Mouse (Mus musculus): ENCODE measurements at regions not wholly inside any gene's neighbourhood (a gene's known extent, or its start where the extent isn't known, plus 50 kb on each side); places are given as distances from the start of the nearest gene placed in this dataset.
A peak's percentile ranks its signal among the peaks of the same experiment; 100 is the strongest.

DNA sequence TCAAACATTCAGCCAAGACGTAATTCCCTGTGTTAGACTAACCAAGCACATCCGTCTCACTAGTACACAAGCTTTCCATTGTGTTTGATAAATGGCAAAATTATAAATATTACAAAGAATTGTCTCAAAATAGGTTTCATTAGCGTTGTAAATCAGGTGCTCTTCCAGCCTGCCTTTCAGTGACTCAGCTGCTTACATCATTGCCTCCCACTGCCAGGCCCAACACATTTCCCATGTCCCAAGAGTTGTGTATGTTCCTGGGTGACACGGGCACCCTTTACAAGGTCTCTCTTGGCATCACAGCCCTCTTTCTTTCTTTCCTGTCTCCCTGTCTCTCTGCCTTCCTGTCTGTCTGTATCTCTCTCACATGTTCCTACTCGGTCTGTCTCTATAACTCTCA is 189.5 kb upstream of the Afdn start:
- no peak for ATAC-seq (ENCODE audit: insufficient read depth, low read depth)
- 81% methylated on average over 5 of the region's 5 CpGs for WGBS
- Histone ChIP-seq H3K4me2 (ENCODE audit: low read depth, low read length) (no peak overlapping the region), H3K4me1 (ENCODE audit: control insufficient read depth, insufficient read depth) (0 out of 2 replicates have a peak, but pooled peaks cover 9% of the 10 kb centered on the region), H3K27me3 (ENCODE audit: control insufficient read depth, insufficient read depth, low read length) (no peaks in the 10 kb centered on the region), H3K4me3 (ENCODE audit: low read depth, low read length) (no peak overlapping the region), H3K9ac (replicated peaks; ENCODE audit: low read depth, low read length) (no peak overlapping the region), H3K36me3 (replicated peaks; ENCODE audit: control insufficient read depth, insufficient read depth, low read length) (no peaks in the 10 kb centered on the region), H3K27ac (ENCODE audit: low read depth) (no peak overlapping the region), H3K9me3 (replicated peaks; ENCODE audit: control insufficient read depth, low read length) (no peaks in the 10 kb centered on the region)
- no peak for TF ChIP-seq EP300 (IDR thresholded peaks at IDR 0.05; ENCODE audit: low read depth)
- no peak for TF ChIP-seq CTCF (IDR thresholded peaks at IDR 0.05; ENCODE audit: low read depth)
- no peak for DNase-seq (ENCODE audit: low spot score)

DNA sequence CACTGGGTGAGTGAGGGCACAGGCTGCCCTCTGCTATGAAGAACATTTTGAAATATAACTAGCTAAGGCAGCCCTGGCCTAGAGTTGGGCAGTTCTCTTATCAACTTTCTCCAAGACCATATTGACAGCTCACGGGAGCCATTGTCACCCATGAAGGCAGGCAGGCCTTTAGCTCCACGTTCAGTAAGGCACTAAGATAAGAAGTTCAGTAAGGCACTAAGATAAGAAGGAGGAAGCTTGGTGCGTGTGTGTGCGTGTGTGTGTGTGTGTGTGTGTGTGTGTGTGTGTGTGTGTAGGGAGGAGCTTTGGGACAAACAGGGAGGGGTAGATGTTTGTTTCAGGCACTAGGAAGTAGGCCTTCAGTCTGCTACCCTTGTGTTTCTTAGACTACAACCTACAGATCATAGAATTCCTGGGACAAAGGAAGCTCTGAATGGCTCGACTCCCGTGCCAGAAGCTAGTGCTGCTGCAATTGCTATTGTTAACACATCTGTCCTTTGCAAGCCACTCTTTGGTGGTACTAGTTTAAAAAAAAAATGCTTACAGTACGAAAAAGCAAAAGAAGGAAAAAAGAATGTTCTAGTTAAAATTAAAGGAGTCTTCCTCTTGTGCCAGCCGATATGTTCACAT is 188.0 kb upstream of the Afdn start:
- Histone ChIP-seq H3K9me3 (replicated peaks; ENCODE audit: control insufficient read depth, low read length) (no peaks in the 10 kb centered on the region), H3K4me3 (ENCODE audit: low read depth, low read length) (no peak overlapping the region), H3K27ac (ENCODE audit: low read depth) (peak overlapping the region; percentile 13; the same call in 1 of the 2 replicates), H3K9ac (replicated peaks; ENCODE audit: low read depth, low read length) (no peak overlapping the region), H3K36me3 (replicated peaks; ENCODE audit: control insufficient read depth, insufficient read depth, low read length) (no peaks in the 10 kb centered on the region), H3K4me1 (ENCODE audit: control insufficient read depth, insufficient read depth) (0 out of 2 replicates have a peak, but pooled peaks cover 9% of the 10 kb centered on the region), H3K27me3 (ENCODE audit: control insufficient read depth, insufficient read depth, low read length) (no peaks in the 10 kb centered on the region), H3K4me2 (ENCODE audit: low read depth, low read length) (no peak overlapping the region)
- TF ChIP-seq CTCF (IDR thresholded peaks at IDR 0.05; ENCODE audit: low read depth) (no peak), EP300 (IDR thresholded peaks at IDR 0.05; ENCODE audit: low read depth) (no peak)
- ATAC-seq (ENCODE audit: insufficient read depth, low read depth): no peak
- DNase-seq (ENCODE audit: low spot score): no peak
- WGBS: 32% methylated on average over 8 of the region's 8 CpGs

DNA sequence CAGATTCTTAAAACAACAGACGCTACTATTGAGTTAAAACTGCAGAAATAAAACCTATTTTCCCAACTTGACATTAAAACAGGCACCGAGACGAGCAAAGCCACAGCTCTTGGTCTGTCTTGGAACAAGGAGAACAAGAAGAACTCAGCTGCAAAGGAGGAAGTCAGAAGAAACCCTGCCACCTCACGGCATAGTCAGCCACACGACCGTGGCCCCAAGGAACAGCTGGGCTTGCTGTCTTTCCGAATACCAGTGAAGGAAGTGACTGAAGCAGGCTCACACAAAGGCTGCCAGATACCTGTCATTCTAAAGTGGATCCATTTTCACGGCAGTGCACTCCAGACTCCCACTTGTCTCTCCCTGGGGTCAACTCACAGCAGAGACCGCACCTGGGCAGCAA is 187.3 kb upstream of the Afdn start:
- Histone ChIP-seq H3K27ac (ENCODE audit: low read depth) (no peak overlapping the region), H3K4me2 (ENCODE audit: low read depth, low read length) (no peak overlapping the region), H3K36me3 (replicated peaks; ENCODE audit: control insufficient read depth, insufficient read depth, low read length) (no peaks in the 10 kb centered on the region), H3K9me3 (replicated peaks; ENCODE audit: control insufficient read depth, low read length) (no peaks in the 10 kb centered on the region), H3K9ac (replicated peaks; ENCODE audit: low read depth, low read length) (no peak overlapping the region), H3K27me3 (ENCODE audit: control insufficient read depth, insufficient read depth, low read length) (no peaks in the 10 kb centered on the region), H3K4me1 (ENCODE audit: control insufficient read depth, insufficient read depth) (0 out of 2 replicates have a peak, but pooled peaks cover 9% of the 10 kb centered on the region), H3K4me3 (ENCODE audit: low read depth, low read length) (no peak overlapping the region)
- no peak for TF ChIP-seq CTCF (IDR thresholded peaks at IDR 0.05; ENCODE audit: low read depth)
- TF ChIP-seq EP300 (IDR thresholded peaks at IDR 0.05; ENCODE audit: low read depth): no peak
- 52% methylated on average over 9 of the region's 9 CpGs for WGBS
- DNase-seq (ENCODE audit: low spot score) (no peak), ATAC-seq (ENCODE audit: insufficient read depth, low read depth) (no peak)

DNA sequence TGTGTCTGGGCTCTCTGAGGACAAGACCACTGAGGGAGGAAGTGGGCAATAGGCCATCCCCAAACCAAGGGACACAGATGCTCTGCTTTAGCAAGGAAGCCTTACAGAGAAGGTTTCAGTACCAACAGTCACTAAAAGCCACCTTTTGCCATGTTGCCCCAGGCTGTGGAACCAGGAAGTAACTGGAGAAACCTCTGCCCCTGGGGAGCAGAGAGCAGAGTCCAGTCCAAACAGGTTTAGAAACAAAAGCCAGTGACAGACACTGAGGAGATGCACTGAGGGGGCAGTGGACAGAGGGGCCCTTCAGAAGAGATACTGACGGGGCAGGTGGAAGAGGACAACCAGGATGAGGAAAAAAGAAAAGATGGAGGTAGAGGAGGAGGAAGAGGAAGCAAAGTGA is 186.2 kb upstream of the Afdn start:
- H3K4me3 ChIP-seq (ENCODE audit: low read depth, low read length): no peak overlapping the region
- no peaks in the 10 kb centered on the region for H3K36me3 ChIP-seq (replicated peaks; ENCODE audit: control insufficient read depth, insufficient read depth, low read length)
- DNase-seq (ENCODE audit: low spot score): no peak
- H3K4me1 ChIP-seq (ENCODE audit: control insufficient read depth, insufficient read depth): 0 out of 2 replicates have a peak, but pooled peaks cover 9% of the 10 kb centered on the region
- 88% methylated on average over 1 of the region's 1 CpGs for WGBS
- H3K27ac ChIP-seq (ENCODE audit: low read depth): no peak overlapping the region
- TF ChIP-seq EP300 (IDR thresholded peaks at IDR 0.05; ENCODE audit: low read depth): no peak
- TF ChIP-seq CTCF (IDR thresholded peaks at IDR 0.05; ENCODE audit: low read depth): no peak
- H3K9me3 ChIP-seq (replicated peaks; ENCODE audit: control insufficient read depth, low read length): no peaks in the 10 kb centered on the region
- no peaks in the 10 kb centered on the region for H3K27me3 ChIP-seq (ENCODE audit: control insufficient read depth, insufficient read depth, low read length)
- H3K4me2 ChIP-seq (ENCODE audit: low read depth, low read length): no peak overlapping the region
- no peak overlapping the region for H3K9ac ChIP-seq (replicated peaks; ENCODE audit: low read depth, low read length)
- ATAC-seq (ENCODE audit: insufficient read depth, low read depth): no peak

DNA sequence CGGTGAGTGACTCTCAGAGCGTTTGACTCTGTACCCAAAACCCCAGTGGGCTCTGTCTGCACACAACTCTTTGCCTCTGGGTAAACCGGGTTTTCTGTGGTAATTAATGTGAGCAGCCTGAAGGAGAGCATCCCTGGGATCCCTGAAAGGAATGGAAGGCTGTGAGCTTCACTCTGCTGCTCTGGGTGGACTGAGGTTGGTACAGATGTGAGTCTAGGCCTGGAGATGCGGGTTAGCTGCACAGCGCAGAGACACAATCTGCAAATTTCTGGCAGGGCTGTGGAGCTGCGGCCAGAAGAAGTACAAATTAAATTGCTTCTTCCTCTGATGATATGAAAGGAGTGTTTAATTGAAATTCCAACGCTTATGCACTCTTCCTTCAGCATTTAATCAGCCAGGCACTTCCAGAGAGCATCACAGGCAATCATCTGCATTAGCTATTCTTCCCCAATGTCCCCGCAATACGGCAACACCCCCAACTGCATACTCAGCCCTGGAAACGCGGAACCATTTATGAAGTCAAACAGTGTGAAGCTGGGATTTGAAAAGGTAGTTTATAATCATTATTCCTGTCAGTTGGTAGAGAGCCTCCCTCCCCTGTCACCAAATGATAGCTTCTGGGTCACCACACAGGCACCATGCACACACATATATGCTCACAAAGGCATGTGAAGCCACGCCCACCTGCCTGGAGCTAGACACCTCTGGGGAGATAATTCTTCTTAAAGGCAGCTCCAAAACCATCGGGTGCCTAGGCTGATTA is 185.5 kb upstream of the Afdn start:
- ATAC-seq (ENCODE audit: insufficient read depth, low read depth) (no peak), DNase-seq (ENCODE audit: low spot score) (no peak)
- Histone ChIP-seq H3K36me3 (replicated peaks; ENCODE audit: control insufficient read depth, insufficient read depth, low read length) (no peaks in the 10 kb centered on the region), H3K4me1 (ENCODE audit: control insufficient read depth, insufficient read depth) (0 out of 2 replicates have a peak, but pooled peaks cover 9% of the 10 kb centered on the region), H3K4me3 (ENCODE audit: low read depth, low read length) (no peak overlapping the region), H3K27ac (ENCODE audit: low read depth) (no peak overlapping the region), H3K9me3 (replicated peaks; ENCODE audit: control insufficient read depth, low read length) (no peaks in the 10 kb centered on the region), H3K9ac (replicated peaks; ENCODE audit: low read depth, low read length) (no peak overlapping the region), H3K4me2 (ENCODE audit: low read depth, low read length) (no peak overlapping the region), H3K27me3 (ENCODE audit: control insufficient read depth, insufficient read depth, low read length) (no peaks in the 10 kb centered on the region)
- no peak for TF ChIP-seq EP300 (IDR thresholded peaks at IDR 0.05; ENCODE audit: low read depth)
- no peak for TF ChIP-seq CTCF (IDR thresholded peaks at IDR 0.05; ENCODE audit: low read depth)
- WGBS: 79% methylated on average over 13 of the region's 13 CpGs
